Mouse (Mus musculus): ENCODE measurements around the gene Kcnip3.
A peak's percentile ranks its signal among the peaks of the same experiment; 100 is the strongest.

Kcnip3 gene

GRCm38 (mm10) chr2:127517081-127517480, 4.8 kb downstream of the Kcnip3 start:
- no peak for DNase-seq

GRCm38 (mm10) chr2:127514380-127515124, 7.3 kb downstream of the Kcnip3 start:
- no peak for DNase-seq

- DNase-seq: no peak
Observed at GRCm38 (mm10) chr2:127513244-127513643, 8.7 kb downstream of the Kcnip3 start.

GRCm38 (mm10) chr2:127511426-127511825, 10.5 kb downstream of the Kcnip3 start:
- no peak for DNase-seq

- DNase-seq: peak; percentile 65
Observed at GRCm38 (mm10) chr2:127507967-127508660, 13.8 kb downstream of the Kcnip3 start.

- peak; percentile 90 to 94 for DNase-seq
Observed at GRCm38 (mm10) chr2:127507077-127507774, 14.7 kb downstream of the Kcnip3 start.

GRCm38 (mm10) chr2:127506131-127506632, 15.7 kb downstream of the Kcnip3 start:
- DNase-seq: no peak

- DNase-seq: no peak
Observed at GRCm38 (mm10) chr2:127505196-127505595, 16.7 kb downstream of the Kcnip3 start.

GRCm38 (mm10) chr2:127503751-127504549, 17.9 kb downstream of the Kcnip3 start:
- DNase-seq: peak in 1 of 2 experiments; percentile 60

- peak in 1 of 2 experiments; percentile 54 for DNase-seq
Observed at GRCm38 (mm10) chr2:127501061-127501460, 20.8 kb downstream of the Kcnip3 start.

GRCm38 (mm10) chr2:127498750-127499149, 23.1 kb downstream of the Kcnip3 start:
- no peak for DNase-seq

GRCm38 (mm10) chr2:127496321-127496720, 25.6 kb downstream of the Kcnip3 start:
- DNase-seq: no peak

GRCm38 (mm10) chr2:127484476-127485170, 37.3 kb downstream of the Kcnip3 start:
- peak in 1 of 2 experiments; percentile 42 for DNase-seq

- DNase-seq: no peak
Observed at GRCm38 (mm10) chr2:127483001-127483400, 38.9 kb downstream of the Kcnip3 start.

GRCm38 (mm10) chr2:127482533-127482911, 39.4 kb downstream of the Kcnip3 start:
- peak in 1 of 2 experiments; percentile 51 for DNase-seq

- DNase-seq: peak in 1 of 2 experiments; percentile 18
Observed at GRCm38 (mm10) chr2:127481841-127482532, 39.9 kb downstream of the Kcnip3 start.

- no peak for DNase-seq
Observed at GRCm38 (mm10) chr2:127479763-127480162, 42.1 kb downstream of the Kcnip3 start.

GRCm38 (mm10) chr2:127479210-127479609, 42.7 kb downstream of the Kcnip3 start:
- DNase-seq: no peak

GRCm38 (mm10) chr2:127472279-127472678, 49.6 kb downstream of the Kcnip3 start:
- no peak for DNase-seq

- DNase-seq: no peak
Observed at GRCm38 (mm10) chr2:127471281-127471680, 50.6 kb downstream of the Kcnip3 start.

GRCm38 (mm10) chr2:127470661-127471060, 51.2 kb downstream of the Kcnip3 start:
- DNase-seq: no peak
